Mouse (Mus musculus): ENCODE results near the gene Tbk1.

DNA sequence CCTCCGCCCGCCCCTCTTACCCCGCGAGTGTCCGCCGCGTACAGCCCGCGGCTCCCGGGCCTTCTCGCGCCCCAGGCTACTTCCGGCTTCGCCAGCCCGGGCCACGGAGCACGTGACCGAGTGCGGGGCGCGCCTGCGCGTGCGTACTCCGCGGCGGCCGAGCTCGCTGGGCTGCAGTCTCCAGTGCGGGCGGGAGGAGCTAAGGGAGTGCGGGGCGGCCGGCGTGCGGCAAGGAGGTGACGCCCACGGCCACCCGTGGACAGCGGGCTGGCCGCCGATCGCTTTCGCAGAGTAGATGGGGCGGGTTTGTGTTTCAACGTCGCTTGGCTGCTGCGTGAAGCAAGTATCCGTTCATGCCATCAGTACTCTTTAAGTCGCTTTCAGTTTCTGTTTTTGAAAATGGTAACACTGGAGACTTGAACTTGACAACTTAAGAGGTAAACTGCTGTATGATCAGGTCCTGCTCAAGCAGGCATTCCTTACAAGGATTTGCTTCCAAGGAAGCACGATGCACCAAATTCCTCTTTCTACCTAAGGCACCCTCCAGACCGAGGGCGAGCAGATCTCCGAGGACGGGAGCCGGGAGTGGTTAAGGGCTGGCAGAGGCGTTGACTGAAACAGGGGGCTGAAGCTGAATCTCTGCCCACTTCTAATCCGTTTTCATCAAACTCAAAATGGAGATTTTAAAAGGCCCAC, at the start of gene Tbk1:
- TF ChIP-seq CTCF (IDR thresholded peaks at IDR 0.05; ENCODE audit: insufficient read depth, low read depth, low read length) = no peak
- peak; percentile 56; the same call in 1 of the 2 replicates for TF ChIP-seq POLR2A (IDR thresholded peaks at IDR 0.05; ENCODE audit: insufficient read depth, low read depth, low read length)
